Mouse (Mus musculus): ENCODE data around the gene Elmo3. TPM values are rescaled to one million over a fixed set of nuclear protein-coding genes. Genes with fewer than 3 reads are reported as not detected.
A peak's percentile ranks its signal among the peaks of the same experiment; 100 is the strongest.
"Not testable (repeated sequence)": the region's sequence is repeated elsewhere in the genome, so short reads cannot be mapped to it uniquely, and the experiment has no call there.

Gene Elmo3
- total and polyA plus RNA-seq, 2 experiments from 2014 or later, result 1.5 to 1.7 TPM

GRCm38 (mm10) chr8:105291802-105292201, 13.6 kb upstream of the Elmo3 start:
- H3K27ac ChIP-seq; H3K4me2 ChIP-seq (ENCODE audit: low read depth, low read length); DNase-seq (ENCODE audit: low spot score); H3K9ac ChIP-seq (replicated peaks; ENCODE audit: low read length); ATAC-seq; H3K9me3 ChIP-seq (ENCODE audit: low read length); H3K4me3 ChIP-seq (ENCODE audit: low read length); H3K4me1 ChIP-seq (ENCODE audit: insufficient read depth, low read length); H3K36me3 ChIP-seq (ENCODE audit: insufficient read depth, low read length); H3K27me3 ChIP-seq (ENCODE audit: insufficient read depth, low read length): not testable (repeated sequence)
- peak; percentile 24; the same call in 1 of the 2 replicates for TF ChIP-seq CTCF (IDR thresholded peaks at IDR 0.05; ENCODE audit: low read depth)
- 70% methylated on average over 3 of the region's 3 CpGs for WGBS

- ATAC-seq (no peak), DNase-seq (ENCODE audit: low spot score) (no peak)
- no peaks in the 10 kb centered on the region for H3K27me3 ChIP-seq (ENCODE audit: insufficient read depth, low read length)
- H3K4me1 ChIP-seq (ENCODE audit: insufficient read depth, low read length), result peaks cover 13% of the 10 kb centered on the region
- no peak overlapping the region for H3K9ac ChIP-seq (replicated peaks; ENCODE audit: low read length)
- H3K4me2 ChIP-seq (ENCODE audit: low read depth, low read length), result no peak overlapping the region
- WGBS, result 85% methylated on average over 7 of the region's 7 CpGs
- no peak overlapping the region for H3K27ac ChIP-seq
- TF ChIP-seq CTCF (IDR thresholded peaks at IDR 0.05; ENCODE audit: low read depth), result no peak
- H3K36me3 ChIP-seq (ENCODE audit: insufficient read depth, low read length), result no peaks in the 10 kb centered on the region
- no peak overlapping the region for H3K4me3 ChIP-seq (ENCODE audit: low read length)
- no peaks in the 10 kb centered on the region for H3K9me3 ChIP-seq (ENCODE audit: low read length)
Observed at GRCm38 (mm10) chr8:105292471-105292870, 12.9 kb upstream of the Elmo3 start.

GRCm38 (mm10) chr8:105293405-105293804, 12.0 kb upstream of the Elmo3 start:
- no peak for TF ChIP-seq CTCF (IDR thresholded peaks at IDR 0.05; ENCODE audit: low read depth)
- Histone ChIP-seq H3K9me3 (ENCODE audit: low read length) (no peaks in the 10 kb centered on the region), H3K36me3 (ENCODE audit: insufficient read depth, low read length) (no peaks in the 10 kb centered on the region), H3K27ac (no peak overlapping the region), H3K4me2 (ENCODE audit: low read depth, low read length) (no peak overlapping the region), H3K27me3 (ENCODE audit: insufficient read depth, low read length) (no peaks in the 10 kb centered on the region), H3K4me3 (ENCODE audit: low read length) (no peak overlapping the region), H3K9ac (replicated peaks; ENCODE audit: low read length) (no peak overlapping the region), H3K4me1 (ENCODE audit: insufficient read depth, low read length) (peaks cover 15% of the 10 kb centered on the region)
- 54% methylated on average over 19 of the region's 19 CpGs for WGBS
- DNase-seq (ENCODE audit: low spot score) (no peak), ATAC-seq (no peak)

GRCm38 (mm10) chr8:105294776-105295175, 10.6 kb upstream of the Elmo3 start:
- Histone ChIP-seq H3K4me3 (ENCODE audit: low read length) (no peak overlapping the region), H3K4me2 (ENCODE audit: low read depth, low read length) (no peak overlapping the region), H3K27ac (no peak overlapping the region), H3K27me3 (ENCODE audit: insufficient read depth, low read length) (no peaks in the 10 kb centered on the region), H3K9ac (replicated peaks; ENCODE audit: low read length) (no peak overlapping the region), H3K36me3 (ENCODE audit: insufficient read depth, low read length) (peaks cover under 1% of the 10 kb centered on the region), H3K4me1 (ENCODE audit: insufficient read depth, low read length) (peaks cover 19% of the 10 kb centered on the region), H3K9me3 (ENCODE audit: low read length) (no peaks in the 10 kb centered on the region)
- ATAC-seq (no peak), DNase-seq (ENCODE audit: low spot score) (no peak)
- 70% methylated on average over 9 of the region's 9 CpGs for WGBS
- no peak for TF ChIP-seq CTCF (IDR thresholded peaks at IDR 0.05; ENCODE audit: low read depth)

- no peak for TF ChIP-seq CTCF (IDR thresholded peaks at IDR 0.05; ENCODE audit: low read depth)
- no peaks in the 10 kb centered on the region for H3K27me3 ChIP-seq (ENCODE audit: insufficient read depth, low read length)
- no peak overlapping the region for H3K4me3 ChIP-seq (ENCODE audit: low read length)
- H3K9ac ChIP-seq (replicated peaks; ENCODE audit: low read length), result no peak overlapping the region
- peaks cover 15% of the 10 kb centered on the region for H3K4me1 ChIP-seq (ENCODE audit: insufficient read depth, low read length)
- WGBS, result 68% methylated on average over 11 of the region's 11 CpGs
- ATAC-seq, result no peak
- no peak for DNase-seq (ENCODE audit: low spot score)
- 0 out of 2 replicates have a peak overlapping the region, but pooled peaks have one; percentile 16 for H3K4me2 ChIP-seq (ENCODE audit: low read depth, low read length)
- H3K27ac ChIP-seq, result no peak overlapping the region
- H3K9me3 ChIP-seq (ENCODE audit: low read length), result no peaks in the 10 kb centered on the region
- peaks cover 5% of the 10 kb centered on the region for H3K36me3 ChIP-seq (ENCODE audit: insufficient read depth, low read length)
Observed at GRCm38 (mm10) chr8:105295256-105295655, 10.1 kb upstream of the Elmo3 start.

GRCm38 (mm10) chr8:105295895-105296573, 9.4 kb upstream of the Elmo3 start, which contains the start of gene Exoc3l:
Gene Exoc3l, minus strand, starts transcription at chr8:105296101.
- no peak for ATAC-seq

More at GRCm38 (mm10) chr8:105295895-105296573, 9.4 kb upstream of the Elmo3 start, which contains the start of gene Exoc3l:
- peak within 1 kb of the TSS; percentile 96 for H3K4me3 ChIP-seq (ENCODE audit: low read length)
- no peak for DNase-seq (ENCODE audit: low spot score)
- peaks cover 11% of the 10 kb centered on the region for H3K36me3 ChIP-seq (ENCODE audit: insufficient read depth, low read length)
- no peaks in the 10 kb centered on the region for H3K9me3 ChIP-seq (ENCODE audit: low read length)
- peaks cover 15% of the 10 kb centered on the region for H3K4me1 ChIP-seq (ENCODE audit: insufficient read depth, low read length)
- no peak for TF ChIP-seq CTCF (IDR thresholded peaks at IDR 0.05; ENCODE audit: low read depth)
- WGBS, result 60% methylated on average over 11 of the region's 11 CpGs
- H3K9ac ChIP-seq (replicated peaks; ENCODE audit: low read length), result no peak within 1 kb of the TSS
- H3K27ac ChIP-seq, result peak within 1 kb of the TSS; percentile 77; the same call in 1 of the 2 replicates
- no peaks in the 10 kb centered on the region for H3K27me3 ChIP-seq (ENCODE audit: insufficient read depth, low read length)
- peak within 1 kb of the TSS; percentile 75 for H3K4me2 ChIP-seq (ENCODE audit: low read depth, low read length)

Measured in hindbrain, postnatal 0 days (tissue).